Mouse (Mus musculus) stomach, adult 2 months (tissue): ENCODE data around the gene Wnt10b. TPM values are rescaled to one million over a fixed set of nuclear protein-coding genes. Genes with fewer than 3 reads are reported as not detected.

Source experiments
- polyA plus RNA-seq: library from polyadenylated mRNA; depleted of rRNA; stranded (reverse); fragments of >200 nt; gene quantifications from 2 replicates; pipeline ENCODE4 v1.2.3, GENCODE M21; 2012; rRNA removed

The Wnt10b gene
- 0.16 and 0.58 TPM in 2 replicates for polyA plus RNA-seq

DNA sequence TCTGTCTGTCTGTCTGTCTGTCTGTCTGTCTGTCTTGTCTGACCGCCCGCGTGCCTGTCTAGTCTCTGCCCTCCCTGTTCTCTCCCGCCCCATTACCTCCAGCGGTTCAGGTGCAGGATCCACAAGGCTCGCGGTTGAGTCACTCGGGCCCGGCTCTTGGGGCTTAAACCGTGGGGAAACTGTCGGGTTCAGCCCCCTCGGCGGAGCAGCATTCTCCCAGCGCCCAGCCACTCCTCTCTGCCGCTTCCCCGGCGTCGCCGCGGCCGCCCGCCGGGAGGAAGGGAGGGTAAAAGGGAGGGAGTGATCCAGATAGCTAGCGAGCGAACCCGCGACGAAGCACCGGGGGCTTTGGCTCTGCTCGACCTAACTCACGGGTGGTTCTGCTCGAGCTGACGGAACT, at the start of gene Wnt10b:
TSS of gene Wnt10b (minus strand) at position 389 of the 400 bp plus-strand sequence.

DNA sequence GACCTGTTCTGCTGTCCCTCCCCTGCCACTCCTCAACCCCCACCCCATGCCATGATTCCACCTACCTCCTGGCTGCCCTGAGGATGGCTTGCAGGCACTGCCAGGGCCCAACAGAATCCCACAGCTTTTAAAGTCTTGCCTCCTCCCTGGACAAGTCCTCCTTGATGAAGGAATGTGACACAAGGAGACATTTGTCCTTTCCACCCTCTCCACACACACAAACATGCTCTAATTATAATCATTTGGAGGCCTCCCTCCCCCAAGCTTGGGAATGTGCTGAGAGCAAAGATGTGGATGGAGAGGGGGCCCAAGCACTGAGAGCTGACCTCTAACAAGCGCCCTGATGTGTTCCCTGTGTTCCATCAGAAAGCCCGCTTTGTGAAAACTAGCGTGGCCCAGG, 31.4 kb upstream of the Wnt10b start, which contains the start of gene Ddn:
TSS of gene Ddn (minus strand) at position 101 of the 400 bp plus-strand sequence.

GRCm38 (mm10) chr15:98789661-98790535, 11.9 kb upstream of the Wnt10b start, which contains the start of gene Wnt1:
Gene Wnt1, plus strand, starts transcription at chr15:98789857.

DNA sequence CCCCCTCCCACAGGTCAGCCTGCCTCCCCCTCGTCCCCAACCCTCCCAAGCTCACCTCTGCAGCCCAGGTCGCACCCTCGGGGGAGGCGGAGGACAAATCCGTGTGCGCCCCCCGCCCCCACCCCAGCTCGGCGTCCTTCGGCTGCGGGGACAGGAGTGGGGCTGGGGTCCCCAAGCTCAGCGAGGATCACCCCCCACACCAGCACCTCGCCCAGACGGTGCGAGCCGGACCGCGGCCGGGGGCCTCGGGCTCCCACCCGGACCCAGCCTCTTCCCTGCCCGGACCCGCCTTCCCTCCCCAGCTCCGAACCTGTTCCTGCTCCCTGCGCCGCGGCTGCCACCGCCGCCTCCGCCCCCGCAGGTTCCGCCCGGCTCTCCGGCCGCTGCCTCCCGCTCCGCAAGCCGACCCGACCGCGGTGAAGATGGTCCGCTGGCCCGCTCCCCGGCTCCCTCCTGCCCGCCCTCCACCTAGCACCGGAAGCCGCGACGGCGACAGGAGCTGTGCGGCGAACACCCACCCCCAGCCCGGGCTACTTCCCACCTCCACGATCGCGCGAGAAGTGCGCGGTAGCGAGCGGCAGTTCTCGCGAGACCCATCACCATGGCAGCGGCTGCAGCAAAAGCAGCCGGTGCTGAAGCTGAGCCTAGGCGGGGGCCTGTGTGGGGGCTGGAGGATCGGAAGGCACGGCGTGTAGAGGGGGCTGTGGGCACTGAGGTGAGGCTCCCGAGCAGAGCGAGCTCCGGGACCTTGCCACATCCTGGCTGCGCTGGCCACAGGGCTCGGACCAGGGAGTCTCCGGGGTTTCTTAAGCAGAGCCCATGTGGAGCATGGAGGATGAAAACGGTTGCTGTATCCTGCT, 15.1 kb downstream of the Wnt10b start, which contains the start of gene Arf3:
TSS of gene Arf3 (minus strand) at position 545 of the 860 bp plus-strand sequence.

DNA sequence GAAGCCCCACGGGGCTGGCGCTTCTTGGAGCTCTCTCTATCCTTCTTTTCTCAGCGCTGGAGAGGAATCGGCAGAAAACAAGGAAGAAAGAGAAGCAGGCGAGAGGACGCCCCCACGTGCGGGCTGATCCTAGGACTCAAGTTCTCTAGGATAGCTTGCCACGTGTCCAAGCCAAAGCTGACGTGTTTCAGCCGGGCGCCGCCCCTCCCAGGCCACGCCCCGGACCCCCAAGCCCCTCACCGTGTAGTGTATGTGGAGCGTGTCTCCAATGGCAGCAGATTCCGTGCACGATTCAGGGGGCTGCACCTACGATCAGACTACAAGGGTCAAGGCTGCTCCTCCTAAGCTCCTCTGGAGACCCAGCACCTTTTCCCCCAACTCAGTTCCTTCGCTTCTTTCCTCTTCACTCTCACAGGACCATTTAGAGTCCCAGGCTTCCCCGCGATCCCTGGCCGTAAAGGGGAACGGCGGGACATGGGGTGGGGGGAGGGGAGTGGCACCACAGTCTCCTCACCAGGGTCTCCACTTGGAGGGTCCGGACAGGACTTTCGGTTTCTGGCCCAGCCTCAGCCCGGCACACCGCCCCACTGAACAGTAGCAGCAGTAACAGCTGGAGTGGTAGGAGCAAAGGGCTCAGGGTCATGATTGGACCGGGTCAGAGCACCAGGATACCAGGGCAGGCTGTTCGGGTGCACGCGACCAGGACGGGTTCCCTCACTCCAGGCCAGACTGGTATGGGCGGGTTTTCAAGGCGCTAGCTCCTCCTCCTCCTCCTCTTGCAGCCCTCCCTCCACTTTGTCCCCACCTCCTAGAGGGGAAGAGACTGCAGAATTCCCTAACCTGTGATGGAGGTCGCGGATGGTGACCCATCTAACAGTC, 50.3 kb downstream of the Wnt10b start, which contains the start of gene Fkbp11:
TSS of gene Fkbp11 (minus strand) at position 756 of the 879 bp plus-strand sequence.

Other genes with a start within 250 kb of the Wnt10b start
- 9.7 and 11.1 TPM in 2 replicates for gene Kansl2, start 243.9 kb downstream of the Wnt10b start, polyA plus RNA-seq
- 0.94 and 2.3 TPM in 2 replicates for gene Ccnt1, start 207.2 kb downstream of the Wnt10b start, polyA plus RNA-seq
- 0.85 and 2.0 TPM in 2 replicates for gene 4930415O20Rik, start 207.1 kb downstream of the Wnt10b start, polyA plus RNA-seq
- gene Adcy6, start 168.1 kb downstream of the Wnt10b start, polyA plus RNA-seq: 45.7 and 64.2 TPM in 2 replicates
- gene Cacnb3, start 147.3 kb downstream of the Wnt10b start, polyA plus RNA-seq: 38.3 and 44.2 TPM in 2 replicates
- gene Ddx23, start 115.3 kb downstream of the Wnt10b start, polyA plus RNA-seq: 11.8 and 12.9 TPM in 2 replicates
- 0.57 and 0.62 TPM in 2 replicates for gene Rnd1, start 100.7 kb downstream of the Wnt10b start, polyA plus RNA-seq
- 0.43 and 0.45 TPM in 2 replicates for gene Ccdc65, start 69.9 kb downstream of the Wnt10b start, polyA plus RNA-seq
- 18.3 and 25.4 TPM in 2 replicates for gene Fkbp11, start 50.0 kb downstream of the Wnt10b start, polyA plus RNA-seq
- 36.3 and 39.5 TPM in 2 replicates for gene Arf3, start 14.9 kb downstream of the Wnt10b start, polyA plus RNA-seq
- gene Wnt1, start 11.7 kb upstream of the Wnt10b start, polyA plus RNA-seq: not detected in 2 replicates
- 0.02 TPM in 2 replicates for gene Ddn, start 31.3 kb upstream of the Wnt10b start, polyA plus RNA-seq
- 27.3 and 30.3 TPM in 2 replicates for gene Prkag1, start 53.4 kb upstream of the Wnt10b start, polyA plus RNA-seq
- gene Kmt2d, start 93.1 kb upstream of the Wnt10b start, polyA plus RNA-seq: 8.0 and 11.3 TPM in 2 replicates
- gene Rhebl1, start 116.4 kb upstream of the Wnt10b start, polyA plus RNA-seq: 0.75 and 0.82 TPM in 2 replicates
- gene Dhh, start 120.4 kb upstream of the Wnt10b start, polyA plus RNA-seq: 0.37 and 0.70 TPM in 2 replicates
- 20.0 and 33.4 TPM in 2 replicates for gene Lmbr1l, start 140.1 kb upstream of the Wnt10b start, polyA plus RNA-seq
- gene Tuba1b, start 156.4 kb upstream of the Wnt10b start, polyA plus RNA-seq: 349 and 354 TPM in 2 replicates
- 30.3 and 59.8 TPM in 2 replicates for gene Gm49450, start 175.4 kb upstream of the Wnt10b start, polyA plus RNA-seq
- 130 and 134 TPM in 2 replicates for gene Tuba1a, start 175.6 kb upstream of the Wnt10b start, polyA plus RNA-seq